Mouse (Mus musculus) hematopoietic multipotent progenitor cell, adult 10-12 weeks (in vitro differentiated cells): ENCODE data around the gene Asb12. TPM values are rescaled to one million over a fixed set of nuclear protein-coding genes. Genes with fewer than 3 reads are reported as not detected.

Source experiments
- polyA plus RNA-seq: library from polyadenylated mRNA; stranded (reverse); fragments of >175 nt; gene quantifications from 2 replicates; pipeline ENCODE4 v1.2.3, GENCODE M21; 2012; ENCODE audit warnings: low replicate concordance

Gene Asb12
- not detected in 2 replicates for polyA plus RNA-seq

DNA sequence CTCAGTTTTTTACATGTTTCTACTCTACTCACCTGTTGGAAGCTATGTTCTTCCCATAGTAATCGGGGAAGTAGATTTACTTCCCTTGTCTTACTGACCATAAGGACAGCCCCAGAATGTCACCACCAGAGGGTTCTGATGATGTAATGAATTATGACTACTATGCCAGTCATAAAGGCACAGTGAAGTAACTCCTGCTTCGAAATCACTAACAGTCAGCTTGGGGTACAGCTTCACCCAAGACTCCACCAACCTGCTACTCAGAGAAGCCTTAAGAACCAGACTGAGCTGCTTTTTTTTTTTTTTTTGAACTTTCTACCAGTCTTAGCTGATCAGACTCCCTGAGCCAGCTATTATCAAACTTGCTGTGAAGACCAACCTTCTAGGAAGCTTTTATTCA lies at the start of gene Asb12, which contains the start of gene Pfn5:
TSS of gene Asb12 (minus strand) at position 101 of the 400 bp plus-strand sequence.
TSS of gene Pfn5 (plus strand) at position 218 of the 400 bp plus-strand sequence.

DNA sequence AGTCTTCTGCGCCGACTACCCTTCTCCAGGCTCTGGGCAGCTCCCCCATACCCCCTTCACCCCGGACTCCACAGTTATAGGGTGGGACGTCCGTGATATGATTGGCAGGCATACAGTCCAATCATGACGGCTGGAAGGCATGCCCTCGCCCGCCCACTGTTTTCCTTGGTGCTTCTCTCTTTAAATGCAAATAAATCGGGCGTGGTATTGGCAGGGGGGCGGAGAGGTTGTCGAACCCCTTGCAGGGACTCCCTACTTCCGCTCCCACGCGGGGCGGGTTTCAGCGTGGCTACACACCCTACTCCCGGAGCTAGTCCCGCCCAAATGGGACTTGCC lies 113.0 kb downstream of the Asb12 start, which contains the start of gene Amer1:
TSS of gene Amer1 (minus strand) at position 97 of the 336 bp plus-strand sequence.

Other genes with a start within 250 kb of the Asb12 start
- 0.28 and 0.93 TPM in 2 replicates for gene Amer1, start 113.1 kb downstream of the Asb12 start, polyA plus RNA-seq
- gene Pfn5, start 117 bp upstream of the Asb12 start, polyA plus RNA-seq: not detected in 2 replicates
- 0.26 and 0.33 TPM in 2 replicates for gene Zc4h2, start 100.5 kb upstream of the Asb12 start, polyA plus RNA-seq
- 0.13 and 0.27 TPM in 2 replicates for gene Zc3h12b, start 153.7 kb upstream of the Asb12 start, polyA plus RNA-seq